Mouse (Mus musculus) hindbrain, embryonic 16.5 days (tissue): ENCODE data around the gene Lrba. TPM values are rescaled to one million over a fixed set of nuclear protein-coding genes. Genes with fewer than 3 reads are reported as not detected.

ENCODE experiments used
- ATAC-seq: fragments of 200-750 bp; cut with Nextera tagmentation; 2 replicates; pipeline ENCODE4 v1.8.0; 2017; ENCODE audit warnings: moderate TSS enrichment, moderate library complexity
- H3K27ac ChIP-seq: fragments of 300-500 bp; sonication (generic); 2 replicates; pipeline ENCODE4 v1.5.1; 2014; ENCODE audit warnings: low read depth, mild to moderate bottlenecking, control low read depth, low read length, moderate library complexity
- H3K27me3 ChIP-seq: fragments of 300-500 bp; sonication (generic); replicated peaks from 2 replicates; pipeline ENCODE4 v1.6.1; 2014; ENCODE audit warnings: low read length; ENCODE audit not compliant: control insufficient read depth, insufficient read depth
- H3K36me3 ChIP-seq: fragments of 300-500 bp; sonication (generic); 2 replicates; pipeline ENCODE4 v1.6.1; 2014; ENCODE audit warnings: mild to moderate bottlenecking, low read length, moderate library complexity, mixed read lengths; ENCODE audit not compliant: control insufficient read depth, insufficient read depth
- H3K4me1 ChIP-seq: fragments of 300-500 bp; sonication (generic); 2 replicates; pipeline ENCODE4 v1.6.1; 2014; ENCODE audit warnings: low read depth, low read length; ENCODE audit not compliant: control insufficient read depth, insufficient read depth
- H3K4me2 ChIP-seq: fragments of 300-500 bp; sonication (generic); 2 replicates; pipeline ENCODE4 v1.6.1; 2014; ENCODE audit warnings: mild to moderate bottlenecking, low read length, control low read depth, moderate library complexity
- H3K4me3 ChIP-seq: fragments of 300-500 bp; sonication (generic); 2 replicates; pipeline ENCODE4 v1.5.1; 2014; ENCODE audit warnings: mild to moderate bottlenecking, low read length, control low read depth, moderate library complexity
- H3K9ac ChIP-seq: fragments of 300-500 bp; sonication (generic); 2 replicates; pipeline ENCODE4 v1.6.1; 2014; ENCODE audit warnings: low read depth, mild to moderate bottlenecking, control low read depth, low read length, moderate library complexity
- H3K9me3 ChIP-seq: fragments of 300-500 bp; sonication (generic); 2 replicates; pipeline ENCODE4 v1.6.1; 2014; ENCODE audit warnings: mild to moderate bottlenecking, low read length, moderate library complexity; ENCODE audit not compliant: control insufficient read depth
- WGBS: fragments of 180-500 bp; shearing (Covaris S2); extraction: QIAGEN DNeasy Blood & Tissue Kit; methylation state at CpG from one replicate; pipeline ENCODE4 v1.1.7; 2014; 5-methylcytosine and 5-hydroxymethylcytosine counted together
- polyA plus RNA-seq: library from polyadenylated mRNA; unstranded; fragments of >200 nt; fragmentation: Nextera tagmentation; extraction: Ambion mirVana; gene quantifications from 2 replicates; pipeline ENCODE4 v1.2.1, GENCODE M21; 2015

Lrba gene
- polyA plus RNA-seq, 1 experiment from 2014 or later: 6.1 TPM

- no peak overlapping the region for H3K9ac ChIP-seq
- no peaks in the 10 kb centered on the region for H3K27me3 ChIP-seq
- H3K4me3 ChIP-seq: no peak overlapping the region
- H3K4me1 ChIP-seq: peaks cover 12% of the 10 kb centered on the region
- WGBS: 50% methylated on average over 3 of the region's 3 CpGs
- H3K36me3 ChIP-seq: peaks cover 5% of the 10 kb centered on the region
- no peak overlapping the region for H3K27ac ChIP-seq
- ATAC-seq: no peak
- H3K4me2 ChIP-seq: no peak overlapping the region
- H3K9me3 ChIP-seq: no peaks in the 10 kb centered on the region
Observed at GRCm38 (mm10) chr3:86821383-86821782, 596.9 kb downstream of the Lrba start.

GRCm38 (mm10) chr3:86827506-86827905 is 603.0 kb downstream of the Lrba start:
- Histone ChIP-seq H3K9me3 (no peaks in the 10 kb centered on the region), H3K36me3 (peaks cover 12% of the 10 kb centered on the region), H3K27me3 (no peaks in the 10 kb centered on the region), H3K4me1 (peaks cover 2% of the 10 kb centered on the region), H3K9ac (no peak overlapping the region), H3K4me3 (no peak overlapping the region), H3K4me2 (no peak overlapping the region), H3K27ac (no peak overlapping the region)
- no peak for ATAC-seq
- WGBS: 90% methylated on average over 3 of the region's 3 CpGs

GRCm38 (mm10) chr3:86832115-86832514 is 607.6 kb downstream of the Lrba start:
- Histone ChIP-seq H3K4me3 (no peak overlapping the region), H3K27me3 (no peaks in the 10 kb centered on the region), H3K9me3 (no peaks in the 10 kb centered on the region), H3K4me1 (peaks cover 12% of the 10 kb centered on the region), H3K4me2 (no peak overlapping the region), H3K36me3 (peaks cover 6% of the 10 kb centered on the region; the same call in 1 of the 2 replicates), H3K27ac (peak overlapping the region; percentile 23; the same call in 1 of the 2 replicates), H3K9ac (no peak overlapping the region)
- ATAC-seq: no peak
- 51% methylated on average over 8 of the region's 8 CpGs for WGBS

Other genes with a start within 250 kb of the Lrba start
- gene Prss48, start 222.2 kb upstream of the Lrba start, polyA plus RNA-seq: not detected in 2 replicates
- gene Rps3a1, start 82.0 kb upstream of the Lrba start, polyA plus RNA-seq: 502 and 513 TPM in 2 replicates